Mouse (Mus musculus): ENCODE measurements around the gene Ccdc58. TPM values are rescaled to one million over a fixed set of nuclear protein-coding genes. Genes with fewer than 3 reads are reported as not detected.

Gene Ccdc58
- 2.7 and 4.7 TPM in 2 replicates for polyA plus RNA-seq (2012; rRNA removed)

DNA sequence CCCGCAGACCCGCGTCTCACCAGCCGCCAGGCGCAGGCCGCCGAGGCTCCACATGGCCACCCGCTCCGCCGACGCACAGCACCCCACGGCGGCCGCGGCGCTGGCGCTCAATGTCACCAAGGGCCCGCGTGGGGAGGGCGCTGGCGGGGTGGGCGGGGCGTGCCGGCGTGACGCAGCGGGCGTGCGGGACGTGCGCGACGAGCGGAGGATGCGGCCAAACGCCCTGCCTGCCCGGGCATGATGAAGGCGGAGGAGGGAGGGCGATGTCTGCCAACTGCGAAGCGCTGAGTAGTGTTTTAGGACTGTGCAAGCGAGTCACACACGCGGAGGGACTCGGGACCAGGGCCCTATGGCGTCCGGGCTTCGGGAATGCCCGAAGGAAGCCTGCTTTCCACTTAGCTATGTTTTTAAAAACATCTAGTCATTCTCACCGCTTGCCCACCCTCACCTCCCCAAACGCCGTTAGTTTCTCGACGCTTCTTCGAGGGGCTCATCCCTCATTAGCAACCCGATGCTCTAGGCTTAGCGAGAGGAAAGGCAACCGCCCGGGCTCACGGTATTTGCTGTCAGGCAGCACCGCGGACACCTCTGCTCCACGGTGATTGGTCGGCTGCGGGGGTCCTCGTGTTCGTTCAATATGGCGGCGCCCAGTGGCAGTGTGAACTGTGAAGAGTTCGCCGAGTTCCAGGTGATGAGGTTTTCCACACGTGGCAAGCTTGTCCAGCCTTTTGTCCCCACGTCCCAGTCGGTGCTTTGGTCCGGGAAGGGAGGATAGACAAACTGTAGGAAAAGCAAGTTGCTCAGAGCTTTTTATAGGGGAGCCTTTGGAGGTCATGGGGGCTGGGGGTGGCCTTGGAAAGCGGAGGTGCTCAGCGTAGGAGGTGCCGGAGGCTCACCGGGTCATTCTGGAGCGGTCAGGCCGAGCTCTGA is at the start of gene Ccdc58, which contains the start of gene Fam162a:
Ccdc58 (plus strand) TSS at position 236 of the 930 bp plus-strand sequence.
Fam162a (minus strand) TSS at position 145 of the 930 bp plus-strand sequence.

DNA sequence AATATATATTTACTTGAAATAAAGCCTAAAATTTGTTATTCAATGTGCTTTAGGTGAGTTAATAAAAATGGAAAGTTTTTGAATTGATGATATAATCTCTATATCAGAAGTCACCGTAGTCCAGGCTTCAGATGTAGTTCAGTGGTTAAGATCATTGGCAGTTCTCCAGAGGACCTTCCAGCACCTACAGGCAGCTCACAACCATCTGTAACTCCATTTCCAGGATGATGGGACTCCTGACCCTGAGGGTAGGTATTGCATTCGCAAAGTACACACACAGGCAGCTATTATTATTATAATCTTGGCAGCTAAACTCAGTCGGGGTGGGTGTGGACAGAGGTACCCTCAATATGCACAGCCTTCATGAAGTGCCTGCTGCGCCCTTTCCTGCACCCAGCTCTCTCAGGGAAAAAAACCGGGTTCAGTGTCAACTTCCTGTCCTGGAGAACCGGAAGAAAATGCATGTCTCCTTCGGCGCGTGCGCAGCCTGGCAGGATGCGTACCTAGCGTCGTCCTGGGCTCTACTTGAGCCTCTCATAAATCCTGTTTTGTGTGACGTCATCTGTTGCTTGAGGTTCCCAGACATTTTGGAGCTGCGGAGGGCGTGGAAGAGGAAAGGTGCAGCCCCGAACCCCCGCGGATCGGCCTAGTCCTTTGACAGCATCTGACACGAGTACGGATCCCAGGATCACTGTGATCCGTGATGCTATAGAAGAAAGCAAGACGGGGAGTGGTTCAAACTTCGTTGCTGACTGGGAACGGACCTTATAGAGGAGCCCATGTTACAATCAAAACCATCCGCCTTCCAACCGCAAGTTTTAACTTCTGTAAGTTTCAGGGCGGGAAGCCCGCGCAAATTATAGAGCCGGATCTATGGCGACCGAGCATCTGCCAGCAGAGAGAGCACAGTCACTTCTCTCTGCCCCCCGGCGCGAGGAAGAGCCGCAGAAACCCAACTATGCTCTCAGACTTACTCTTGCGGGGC is 30.6 kb upstream of the Ccdc58 start, which contains the start of gene Wdr5b:
Wdr5b (plus strand) TSS at position 551 of the 985 bp plus-strand sequence.

DNA sequence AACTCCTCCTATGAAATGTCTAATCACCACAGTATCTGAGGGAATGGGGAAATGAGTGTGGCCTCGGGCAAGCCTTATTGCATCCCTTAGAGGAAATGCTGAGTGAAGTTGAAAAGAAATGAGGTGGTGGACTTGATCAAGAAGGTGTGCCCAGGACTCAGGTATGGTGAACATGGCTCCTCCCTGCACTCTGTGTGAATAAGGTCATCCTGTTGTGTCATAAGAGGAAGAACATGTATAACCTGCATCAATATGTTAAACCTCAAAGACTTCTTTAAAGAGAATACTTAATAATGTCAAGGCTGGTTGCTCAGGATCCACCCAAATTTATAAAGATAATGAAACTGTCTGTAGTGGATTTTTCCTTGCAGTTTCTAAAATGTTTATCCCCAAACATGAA is 59.7 kb downstream of the Ccdc58 start, which contains the start of gene Csta1:
Csta1 (minus strand) TSS at position 101 of the 400 bp plus-strand sequence.

Other genes with a start within 250 kb of the Ccdc58 start
- gene Parp14, start 200.1 kb upstream of the Ccdc58 start, polyA plus RNA-seq (2012; rRNA removed), result 2.5 and 3.2 TPM in 2 replicates
- 2.9 and 3.0 TPM in 2 replicates for gene Parp9, start 133.2 kb upstream of the Ccdc58 start, polyA plus RNA-seq (2012; rRNA removed)
- gene Dtx3l, start 132.5 kb upstream of the Ccdc58 start, polyA plus RNA-seq (2012; rRNA removed), result 4.9 and 5.4 TPM in 2 replicates
- 3.6 and 3.8 TPM in 2 replicates for gene Kpna1, start 92.9 kb upstream of the Ccdc58 start, polyA plus RNA-seq (2012; rRNA removed)
- gene Wdr5b, start 30.5 kb upstream of the Ccdc58 start, polyA plus RNA-seq (2012; rRNA removed), result 1.3 TPM in 2 replicates
- 39.3 and 55.3 TPM in 2 replicates for gene Fam162a, start 91 bp upstream of the Ccdc58 start, polyA plus RNA-seq (2012; rRNA removed)
- not detected in 2 replicates for gene Csta1, start 59.6 kb downstream of the Ccdc58 start, polyA plus RNA-seq (2012; rRNA removed)
- gene Stfa2l1, start 85.1 kb downstream of the Ccdc58 start, polyA plus RNA-seq (2012; rRNA removed), result not detected in 2 replicates
- gene Gm5483, start 112.5 kb downstream of the Ccdc58 start, polyA plus RNA-seq (2012; rRNA removed), result not detected in 2 replicates
- gene Gm5416, start 138.7 kb downstream of the Ccdc58 start, polyA plus RNA-seq (2012; rRNA removed), result not detected in 2 replicates
- gene 2010005H15Rik, start 149.8 kb downstream of the Ccdc58 start, polyA plus RNA-seq (2012; rRNA removed), result not detected in 2 replicates
- not detected in 2 replicates for gene Stfa1, start 205.3 kb downstream of the Ccdc58 start, polyA plus RNA-seq (2012; rRNA removed)